Mouse (Mus musculus) CD4-positive, CD25-positive, alpha-beta regulatory T cell, adult 2 months (primary cell): ENCODE results near the gene Strc.
"Not testable (repeated sequence)": the region's sequence is repeated elsewhere in the genome, so short reads cannot be mapped to it uniquely, and the experiment has no call there.

Experiments
- DNase-seq: peaks from one replicate; pipeline ENCODE4 v3.0.0-alpha.2; 2012; ENCODE audit warnings: low read depth, low spot score

Strc gene

GRCm38 (mm10) chr2:121386961-121387575, at the start of gene Strc:
Strc (minus strand) TSS chr2:121387168.
- not testable (repeated sequence) for DNase-seq

- DNase-seq = peak; percentile 81
These were observed 47.9 kb upstream of the Strc start for GRCm38 (mm10) chr2:121434854-121435253.

GRCm38 (mm10) chr2:121425890-121426289, 38.9 kb upstream of the Strc start:
- DNase-seq = no peak

- DNase-seq = no peak
These were observed 36.2 kb upstream of the Strc start for GRCm38 (mm10) chr2:121423166-121423565.

GRCm38 (mm10) chr2:121418476-121418875, 31.5 kb upstream of the Strc start:
- no peak for DNase-seq

- DNase-seq = peak; percentile 32
These were observed 29.4 kb upstream of the Strc start for GRCm38 (mm10) chr2:121416356-121416755.

- no peak for DNase-seq
These were observed 28.6 kb upstream of the Strc start for GRCm38 (mm10) chr2:121415591-121415990.

- DNase-seq = peak; percentile 34
These were observed 28.1 kb upstream of the Strc start for GRCm38 (mm10) chr2:121415103-121415502.

- DNase-seq = peak; percentile 76
These were observed 27.2 kb upstream of the Strc start for GRCm38 (mm10) chr2:121414139-121414685.

- peak; percentile 95 for DNase-seq
These were observed 26.5 kb upstream of the Strc start, which contains the start of the genes Pdia3 and Catsper2 for GRCm38 (mm10) chr2:121413387-121414042. Pdia3 (plus strand) TSS chr2:121413775. Catsper2 (minus strand) TSS chr2:121413792.

GRCm38 (mm10) chr2:121412843-121413386, 25.9 kb upstream of the Strc start:
- DNase-seq = no peak

GRCm38 (mm10) chr2:121408160-121408559, 21.2 kb upstream of the Strc start:
- peak; percentile 87 for DNase-seq

- no peak for DNase-seq
These were observed 16.3 kb upstream of the Strc start for GRCm38 (mm10) chr2:121403296-121403695.

- peak; percentile 87 for DNase-seq
These were observed 9.7 kb upstream of the Strc start for GRCm38 (mm10) chr2:121396624-121397023.

- no peak for DNase-seq
These were observed 12.2 kb downstream of the Strc start for GRCm38 (mm10) chr2:121374766-121375165.

- no peak for DNase-seq
These were observed 14.7 kb downstream of the Strc start for GRCm38 (mm10) chr2:121372266-121372665.

GRCm38 (mm10) chr2:121370921-121371320, 16.0 kb downstream of the Strc start:
- no peak for DNase-seq

- DNase-seq = no peak
These were observed 18.1 kb downstream of the Strc start for GRCm38 (mm10) chr2:121368831-121369230.

GRCm38 (mm10) chr2:121363656-121364055, 23.3 kb downstream of the Strc start:
- DNase-seq = no peak

- no peak for DNase-seq
These were observed 27.5 kb downstream of the Strc start for GRCm38 (mm10) chr2:121359461-121359860.

- peak; percentile 67 for DNase-seq
These were observed 28.6 kb downstream of the Strc start for GRCm38 (mm10) chr2:121358381-121358780.

- DNase-seq = no peak
These were observed 29.0 kb downstream of the Strc start for GRCm38 (mm10) chr2:121357961-121358360.

- DNase-seq = no peak
These were observed 29.5 kb downstream of the Strc start, which contains the start of gene Ckmt1 for GRCm38 (mm10) chr2:121357494-121357893. Ckmt1 (plus strand) TSS chr2:121357714.
